Mouse (Mus musculus) T-cell, adult 2 months (primary cell): ENCODE results near the gene Lsamp.

Experiments
- DNase-seq: peaks from one replicate; pipeline ENCODE4 v3.0.0; 2022; ENCODE audit warnings: low spot score

Gene Lsamp

DNA sequence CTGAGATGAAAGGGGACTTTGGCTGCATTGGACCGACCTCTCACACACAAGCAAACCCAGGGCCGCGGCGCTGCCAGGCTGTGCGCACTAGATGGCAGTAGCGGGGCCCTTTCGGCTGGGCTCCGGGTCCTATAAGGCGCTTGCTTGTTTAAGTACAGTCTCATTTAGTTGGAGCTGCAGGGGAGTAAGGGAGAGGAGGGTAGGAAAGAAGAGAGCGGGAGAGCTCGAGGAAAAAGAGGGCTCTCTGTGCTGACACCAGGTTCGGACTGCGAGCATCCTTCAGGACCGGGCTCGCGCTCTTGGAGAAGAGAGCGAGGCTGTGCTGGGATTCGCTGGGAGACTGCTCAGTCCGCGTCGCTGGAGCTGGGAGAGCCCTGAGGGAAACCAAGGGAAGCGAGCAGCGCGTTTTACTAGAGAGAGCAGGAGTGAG lies at the start of gene Lsamp:
Gene Lsamp (plus strand): TSS at position 157 of the 430 bp plus-strand sequence.
- DNase-seq, result no peak

DNA sequence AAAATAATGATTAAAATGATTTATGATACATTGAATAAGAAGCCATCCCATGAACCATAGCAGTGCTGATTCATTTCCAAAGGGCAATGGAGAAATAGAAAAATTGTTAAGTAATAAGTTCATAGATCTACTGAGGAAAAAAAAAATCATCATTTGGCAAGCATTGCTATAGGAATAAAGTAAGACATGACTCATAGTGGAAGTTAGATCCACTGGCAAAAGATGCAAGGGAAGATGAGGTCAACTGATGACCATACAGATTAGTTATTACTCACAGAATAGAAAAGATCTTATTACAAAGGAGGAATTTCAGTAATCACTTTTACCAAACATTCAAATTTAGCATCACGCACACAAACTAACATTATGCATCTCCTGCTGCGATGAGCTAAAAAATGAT lies 26.5 kb upstream of the Lsamp start:
- DNase-seq, result no peak

DNA sequence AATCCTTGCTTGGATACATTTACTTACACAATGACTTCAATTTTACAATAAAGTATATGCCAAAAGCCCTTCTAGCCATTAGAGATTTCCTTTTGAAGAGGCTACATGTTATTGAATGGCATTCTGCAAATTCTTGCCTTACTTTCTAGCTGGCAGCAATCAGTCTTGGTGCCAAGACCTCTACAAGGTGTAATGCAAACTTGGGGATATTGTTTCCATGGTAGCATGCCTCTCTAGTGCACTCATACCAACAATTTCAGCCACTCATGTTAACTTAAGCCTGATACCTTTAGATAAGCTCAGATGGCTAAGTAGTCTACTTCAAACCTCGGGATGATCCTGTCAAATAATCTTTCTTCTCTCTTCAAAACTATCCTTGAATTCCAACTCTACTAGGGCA lies 11.4 kb upstream of the Lsamp start:
- DNase-seq, result no peak

DNA sequence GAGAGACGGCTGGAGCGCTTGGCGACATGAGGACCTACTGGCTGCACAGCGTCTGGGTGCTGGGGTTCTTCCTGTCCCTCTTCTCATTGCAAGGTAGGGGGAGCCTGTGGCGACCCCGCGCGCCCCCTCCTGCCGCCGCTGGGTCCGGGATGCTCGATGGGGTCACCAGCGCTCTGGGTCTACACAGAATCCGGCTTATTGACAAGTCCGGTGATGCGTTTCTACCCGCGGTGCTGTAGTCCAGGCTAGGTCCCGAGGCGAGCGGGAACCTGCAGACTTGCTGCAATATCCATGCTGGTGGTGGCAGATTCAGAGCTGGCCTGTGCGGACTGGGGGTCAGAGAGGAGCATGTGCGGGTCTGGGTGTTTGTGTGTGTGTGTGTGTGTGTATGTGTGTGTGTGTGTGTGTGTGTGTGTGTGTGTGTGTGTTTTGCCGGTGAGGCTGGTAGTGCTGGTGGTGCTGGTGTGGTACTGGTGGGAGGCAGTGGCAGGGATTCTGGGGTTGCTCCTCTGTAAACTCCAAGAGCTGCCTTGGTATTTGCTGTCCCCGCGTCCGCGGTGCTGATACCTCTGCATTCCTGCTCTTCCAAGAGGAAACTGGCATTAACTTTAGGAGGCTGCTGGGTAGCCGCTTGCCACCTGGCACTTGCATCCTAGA lies 602 bp downstream of the Lsamp start:
- no peak for DNase-seq

DNA sequence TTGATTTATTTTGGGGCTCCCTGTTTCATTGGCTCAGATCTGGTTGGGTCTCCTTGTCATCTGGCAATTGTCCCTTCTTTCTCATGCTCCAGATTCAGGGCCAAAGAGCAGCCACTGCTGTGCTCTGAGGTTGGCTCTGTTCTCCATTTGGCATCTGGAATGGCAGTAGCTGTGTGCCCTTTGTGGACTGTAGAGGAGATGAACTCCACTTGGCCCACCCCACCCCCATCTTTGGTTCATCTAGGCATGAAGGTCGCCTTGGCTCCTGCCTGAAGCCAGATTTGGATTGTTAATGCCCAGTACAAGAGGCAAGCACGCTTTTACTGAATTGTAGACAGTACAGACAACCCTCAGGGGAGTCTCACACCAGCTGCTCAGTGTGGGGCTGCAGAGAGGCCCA lies 4.3 kb downstream of the Lsamp start:
- no peak for DNase-seq

DNA sequence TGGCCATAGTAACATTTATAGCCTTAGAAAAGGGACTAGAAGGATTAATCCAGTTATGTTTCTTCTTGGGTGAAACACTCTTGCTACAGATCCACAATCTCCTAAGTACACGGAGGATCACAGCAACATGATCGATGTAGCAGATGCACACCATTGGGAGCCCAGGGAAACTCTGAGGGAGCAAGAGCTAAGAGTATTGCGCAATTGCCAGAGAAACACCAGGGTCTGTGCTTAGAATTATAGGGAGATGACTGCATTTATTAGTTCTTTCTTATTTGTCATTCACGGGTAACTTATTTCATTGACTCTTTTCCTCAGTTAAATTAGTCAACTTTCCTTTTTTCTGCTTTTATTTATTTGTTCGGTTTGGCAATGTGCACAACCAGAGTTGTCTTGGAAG lies 10.7 kb downstream of the Lsamp start:
- DNase-seq, result no peak

DNA sequence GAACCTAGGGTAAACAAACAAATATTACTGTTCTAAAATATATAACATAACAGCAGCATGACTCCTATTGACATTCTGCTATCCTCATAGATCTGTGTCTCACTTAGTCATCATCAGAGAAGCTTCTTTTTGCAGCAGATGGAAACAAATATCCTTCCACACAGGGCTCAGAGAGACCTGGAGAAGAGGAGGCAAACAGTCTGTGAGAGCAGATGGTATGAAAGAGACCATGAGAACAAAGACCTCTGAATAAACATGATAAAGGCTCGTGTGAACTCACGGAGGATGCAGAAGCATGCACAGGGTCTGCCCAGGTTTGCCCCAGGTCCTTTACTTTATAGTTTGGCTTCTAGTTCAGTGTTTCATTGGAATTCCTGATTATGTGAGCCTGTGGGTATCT lies 24.6 kb downstream of the Lsamp start:
- no peak for DNase-seq

DNA sequence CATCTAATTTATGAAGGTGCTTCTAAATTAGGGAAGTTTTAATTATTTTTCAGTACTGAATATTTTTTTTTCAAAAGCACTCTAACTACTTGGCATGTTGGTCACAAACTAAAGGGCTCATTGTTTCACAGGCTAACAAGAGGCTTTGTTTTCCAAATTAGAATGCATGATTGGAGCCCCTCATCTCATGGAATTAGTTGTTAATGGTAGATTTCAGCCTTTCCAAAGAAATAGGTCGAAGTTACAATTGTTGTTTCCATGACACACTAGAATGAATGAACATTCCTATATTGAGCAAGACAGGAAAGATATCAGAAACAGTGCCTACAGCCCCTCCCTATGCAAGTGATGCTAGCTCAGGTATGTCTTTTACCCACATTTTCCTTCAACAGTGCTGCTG lies 26.9 kb downstream of the Lsamp start:
- DNase-seq, result no peak

DNA sequence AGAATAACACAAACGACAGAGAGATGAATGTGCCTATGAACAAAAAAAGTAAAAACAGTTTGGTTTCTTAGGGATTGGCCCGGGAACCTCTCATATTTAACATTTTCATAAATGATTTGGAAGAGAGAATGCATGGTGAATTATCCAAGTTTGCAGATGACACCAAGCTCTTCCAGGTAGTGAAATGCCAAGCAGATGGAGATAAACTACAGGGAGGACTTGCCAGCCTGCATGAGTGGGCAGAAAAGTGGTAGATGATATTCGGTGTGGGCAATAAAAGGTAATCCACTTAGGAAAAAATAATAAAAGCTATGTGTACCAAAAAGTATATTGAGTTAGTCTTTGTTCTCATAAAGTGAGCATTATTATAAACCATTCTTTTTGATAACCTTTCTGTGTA lies 38.5 kb downstream of the Lsamp start:
- DNase-seq, result no peak

DNA sequence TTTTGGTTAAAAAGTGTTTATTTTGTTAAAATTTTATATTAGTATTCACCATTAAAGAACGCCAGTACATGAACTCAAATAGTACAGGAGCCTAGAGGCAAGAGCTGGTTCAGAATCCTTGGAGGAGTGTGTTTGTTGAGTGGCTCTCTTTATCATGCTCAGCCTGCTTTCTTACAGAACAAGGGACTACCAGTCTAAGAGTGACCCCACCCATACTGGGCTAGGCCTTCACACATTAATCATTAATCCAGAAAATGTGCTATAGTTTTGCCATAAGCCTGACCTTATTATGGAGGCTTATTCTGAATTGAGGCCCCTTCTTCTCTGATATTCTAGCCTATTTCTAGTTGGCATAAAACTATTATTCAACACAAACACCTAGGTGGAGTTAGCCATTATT lies 52.6 kb downstream of the Lsamp start:
- no peak for DNase-seq

DNA sequence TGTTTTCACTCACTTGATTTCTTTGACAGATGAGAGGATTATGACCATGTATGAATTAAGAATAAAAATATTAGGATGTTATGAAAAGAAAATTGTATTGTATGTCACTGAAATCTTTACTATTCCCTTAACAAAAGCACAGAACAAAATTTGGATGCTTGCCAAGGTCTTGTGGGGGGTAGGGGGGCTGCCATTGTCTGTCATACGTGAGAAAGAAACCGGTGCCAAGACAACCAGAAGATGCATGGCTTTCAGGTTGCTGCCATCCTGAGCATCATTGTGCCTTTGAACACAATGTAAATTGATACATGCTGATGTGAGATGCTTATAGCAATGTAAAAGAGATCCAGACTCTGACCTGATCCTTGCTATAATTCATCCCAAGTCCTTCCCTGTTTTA lies 75.4 kb downstream of the Lsamp start:
- no peak for DNase-seq

DNA sequence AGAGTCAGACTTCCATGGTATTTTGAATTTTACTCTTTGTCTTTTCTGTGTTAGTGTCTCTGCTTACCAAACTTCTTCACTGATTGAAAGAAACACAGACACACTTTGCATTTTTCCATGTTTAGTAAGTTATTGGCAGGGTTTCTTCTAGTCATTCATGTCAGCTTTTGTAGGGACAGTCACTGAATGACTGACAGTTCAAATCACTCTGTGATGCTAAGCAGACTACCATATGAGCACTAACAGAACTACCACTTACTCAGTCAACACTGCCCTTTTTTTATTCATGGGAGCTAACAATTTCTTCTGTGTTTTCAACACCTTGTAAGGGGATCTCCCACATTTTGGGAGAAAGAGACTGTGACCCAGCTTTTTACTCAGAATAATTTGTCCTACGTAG lies 75.8 kb downstream of the Lsamp start:
- no peak for DNase-seq

DNA sequence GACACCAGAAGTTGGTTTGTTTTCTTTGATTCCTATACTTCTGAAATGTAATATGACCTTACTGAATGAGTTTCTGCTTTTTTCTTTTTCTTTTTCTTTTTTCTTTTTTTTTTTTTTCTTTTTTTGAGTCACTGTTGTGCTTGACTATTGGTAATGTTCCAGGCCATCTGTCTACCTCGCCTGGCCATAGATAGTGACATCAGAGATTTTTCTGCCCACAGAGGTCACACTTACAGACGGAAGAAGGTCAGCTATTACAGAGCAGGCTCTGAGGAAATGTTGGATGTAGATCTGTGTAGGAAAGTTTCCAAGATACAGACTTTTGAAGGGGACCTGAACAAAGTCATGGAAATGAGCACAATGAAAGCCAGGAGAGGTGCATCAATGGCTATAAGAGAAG lies 76.3 kb downstream of the Lsamp start:
- DNase-seq, result no peak

DNA sequence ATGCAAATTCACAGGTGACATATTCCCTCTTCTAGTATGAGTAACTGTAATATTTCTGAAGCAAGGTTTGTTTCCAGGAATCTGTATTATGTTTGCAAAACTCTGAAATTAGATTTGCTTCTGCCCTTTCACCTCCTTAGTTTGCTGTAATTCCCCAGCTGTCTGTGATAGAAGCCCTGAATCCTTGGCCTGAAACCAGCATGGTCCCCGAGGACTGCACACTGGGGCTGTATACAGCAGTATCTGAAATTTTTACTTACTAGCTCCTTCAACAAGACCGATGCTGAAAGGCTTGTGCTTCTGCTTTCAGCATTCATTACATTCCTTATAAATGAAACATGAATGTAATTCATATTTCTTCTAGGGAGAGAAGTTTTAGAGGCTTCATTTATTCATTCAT lies 91.4 kb downstream of the Lsamp start:
- DNase-seq, result no peak

DNA sequence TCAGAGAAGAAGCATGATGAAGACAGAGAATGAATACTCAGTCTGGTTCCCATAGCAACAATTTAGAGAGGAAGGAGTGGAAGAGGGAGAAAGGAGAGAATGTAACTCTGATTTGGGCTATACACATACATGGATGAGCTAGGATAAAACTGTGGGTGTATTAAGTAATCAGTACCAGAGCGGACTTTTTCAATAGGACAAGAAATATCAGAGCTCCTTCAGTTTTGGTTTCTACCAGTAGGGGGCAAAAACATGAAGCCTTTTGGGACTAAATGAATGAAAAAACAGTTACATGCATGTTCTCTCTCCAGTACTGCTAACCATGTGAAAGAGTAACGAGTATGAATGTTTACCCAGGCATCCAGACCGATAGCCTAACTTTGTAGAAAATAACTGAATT lies 96.1 kb downstream of the Lsamp start:
- DNase-seq, result no peak

DNA sequence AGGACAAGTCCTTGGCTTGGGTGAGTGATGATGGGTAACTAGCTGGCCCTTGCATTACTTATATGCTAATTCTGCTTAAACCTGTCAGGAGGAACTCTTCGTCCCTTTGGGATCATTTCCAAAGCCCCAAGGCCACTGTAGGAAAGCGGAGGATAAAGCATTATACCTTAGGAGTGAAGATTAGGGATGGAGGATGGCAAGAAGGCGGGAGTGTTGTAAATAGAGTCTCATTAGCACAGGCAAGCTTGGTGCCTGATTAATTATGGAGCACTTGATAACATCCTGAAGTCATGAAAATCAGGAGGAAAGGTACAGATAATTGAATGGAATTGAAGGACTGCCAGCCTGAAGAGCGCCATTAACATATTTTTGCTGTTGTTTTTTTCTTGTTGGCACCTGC lies 120.2 kb downstream of the Lsamp start:
- no peak for DNase-seq

DNA sequence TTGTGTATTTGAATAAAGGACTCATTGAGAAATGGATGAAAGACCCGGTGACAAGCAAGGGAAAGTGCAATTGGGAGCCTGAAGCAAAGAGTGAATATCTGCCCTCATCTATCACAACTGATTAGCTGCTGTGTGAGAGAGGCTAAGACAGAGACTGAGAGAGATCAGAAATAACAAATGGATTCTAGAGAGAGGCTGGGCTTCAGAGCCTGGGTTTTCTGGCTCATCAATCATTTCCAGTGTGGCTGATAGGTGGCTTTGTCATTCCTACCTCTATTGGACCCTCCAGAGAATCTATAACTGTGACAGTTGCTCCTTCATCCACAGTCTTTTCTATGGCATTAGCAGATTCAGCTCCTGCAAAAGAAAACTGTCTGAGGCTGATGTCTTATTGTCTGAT lies 198.8 kb downstream of the Lsamp start:
- no peak for DNase-seq

DNA sequence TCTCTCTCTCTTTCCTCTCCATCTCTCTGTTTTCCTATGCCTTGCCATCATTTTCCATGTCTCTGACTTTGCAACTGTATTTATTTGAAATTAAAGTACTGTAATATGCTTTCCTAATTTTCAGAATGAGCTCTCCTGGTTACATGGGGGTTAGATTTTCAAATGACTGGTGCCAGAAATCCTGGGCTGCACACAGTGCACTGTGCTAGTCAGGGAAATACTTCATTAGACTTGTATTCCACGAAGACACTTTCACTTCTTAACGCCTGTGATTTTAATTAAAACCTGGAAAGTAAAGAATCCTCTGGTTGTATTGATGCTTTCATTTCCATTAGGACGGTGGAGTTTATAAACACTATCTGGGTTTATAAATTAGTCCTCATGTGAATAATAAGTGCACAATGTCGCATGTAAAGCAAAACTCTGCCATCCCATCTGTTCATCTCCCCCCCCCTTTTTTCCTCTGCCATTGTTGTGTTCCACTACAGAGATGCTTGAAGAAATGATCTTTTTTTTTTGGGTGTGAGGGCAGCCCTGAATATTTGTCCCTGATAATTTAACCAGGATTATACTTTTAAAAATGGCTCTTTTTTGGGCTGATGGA lies 203.9 kb downstream of the Lsamp start:
- DNase-seq, result no peak

DNA sequence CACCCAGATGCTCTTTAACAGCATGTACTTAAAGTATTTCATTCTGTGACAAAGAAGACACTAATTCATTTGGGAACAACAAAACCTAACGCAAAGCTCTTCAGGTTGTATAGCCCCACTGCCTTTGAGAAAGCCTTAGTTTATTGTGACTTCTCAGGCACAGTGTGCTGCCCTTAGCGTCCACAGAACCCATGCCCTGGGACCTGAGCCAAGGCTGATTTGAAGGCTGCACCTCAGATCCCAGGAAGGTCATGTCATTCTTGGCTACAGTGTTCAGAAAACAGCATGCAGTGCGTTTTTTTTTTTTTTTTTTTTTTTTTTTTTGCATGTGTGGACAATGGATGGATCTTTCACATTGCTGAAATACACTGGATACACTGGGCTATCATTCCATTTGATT lies 210.2 kb downstream of the Lsamp start:
- no peak for DNase-seq

DNA sequence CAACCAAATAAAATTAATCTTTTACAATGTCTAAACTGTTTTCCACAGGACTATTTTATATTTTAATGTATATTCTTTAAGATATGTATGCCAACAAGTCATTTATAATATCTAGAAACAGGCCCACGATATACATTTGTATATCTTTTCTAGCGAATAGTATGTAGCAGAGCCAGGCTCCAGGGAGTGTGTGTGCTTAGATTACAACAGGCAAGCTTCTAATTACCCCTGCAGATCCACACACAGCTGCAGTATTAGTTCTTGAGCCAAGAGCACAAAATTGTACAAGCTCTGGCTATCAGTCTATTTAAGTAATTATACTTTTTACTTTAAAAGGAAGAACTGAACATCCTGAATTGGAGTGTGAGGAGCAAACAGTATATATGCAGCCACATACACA lies 210.7 kb downstream of the Lsamp start:
- DNase-seq, result no peak

DNA sequence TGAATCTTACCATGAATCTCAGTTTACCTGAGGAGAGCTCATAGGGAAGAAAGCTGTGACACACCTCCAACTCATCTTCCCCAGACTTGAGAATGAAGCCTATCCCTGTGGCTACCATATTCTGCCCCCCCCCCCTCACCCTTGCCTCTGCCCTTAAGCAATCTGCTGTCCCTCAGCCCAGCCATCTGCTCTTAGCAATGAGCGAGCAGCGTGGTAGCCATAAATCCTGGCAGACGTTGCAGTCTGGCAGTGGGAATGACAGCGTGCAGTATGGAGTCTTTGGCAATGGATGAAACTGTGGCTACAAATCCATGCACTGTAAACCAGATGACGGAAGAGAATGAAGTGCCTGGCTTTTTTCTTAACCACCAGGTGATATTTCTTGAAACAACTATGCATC lies 244.5 kb downstream of the Lsamp start:
- DNase-seq, result no peak

DNA sequence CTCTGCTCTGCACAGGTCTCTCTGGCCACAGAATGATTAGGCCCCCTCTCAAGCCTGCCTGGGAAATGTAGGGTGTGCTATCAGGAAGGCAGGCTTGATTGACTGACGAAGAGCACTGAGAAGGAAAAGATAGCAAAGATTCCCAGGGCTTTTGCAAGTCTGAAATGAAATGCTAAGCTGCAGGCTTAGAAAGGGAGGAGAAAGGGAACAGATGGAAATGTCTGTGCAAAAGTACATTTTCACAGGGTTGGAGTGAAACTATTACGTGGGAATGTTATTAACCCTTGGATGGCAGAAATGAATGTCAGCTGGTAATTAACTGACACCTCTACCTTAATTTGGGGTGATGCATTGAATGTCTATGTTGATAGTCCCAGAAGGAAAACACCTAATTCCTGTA lies 248.9 kb downstream of the Lsamp start:
- no peak for DNase-seq

DNA sequence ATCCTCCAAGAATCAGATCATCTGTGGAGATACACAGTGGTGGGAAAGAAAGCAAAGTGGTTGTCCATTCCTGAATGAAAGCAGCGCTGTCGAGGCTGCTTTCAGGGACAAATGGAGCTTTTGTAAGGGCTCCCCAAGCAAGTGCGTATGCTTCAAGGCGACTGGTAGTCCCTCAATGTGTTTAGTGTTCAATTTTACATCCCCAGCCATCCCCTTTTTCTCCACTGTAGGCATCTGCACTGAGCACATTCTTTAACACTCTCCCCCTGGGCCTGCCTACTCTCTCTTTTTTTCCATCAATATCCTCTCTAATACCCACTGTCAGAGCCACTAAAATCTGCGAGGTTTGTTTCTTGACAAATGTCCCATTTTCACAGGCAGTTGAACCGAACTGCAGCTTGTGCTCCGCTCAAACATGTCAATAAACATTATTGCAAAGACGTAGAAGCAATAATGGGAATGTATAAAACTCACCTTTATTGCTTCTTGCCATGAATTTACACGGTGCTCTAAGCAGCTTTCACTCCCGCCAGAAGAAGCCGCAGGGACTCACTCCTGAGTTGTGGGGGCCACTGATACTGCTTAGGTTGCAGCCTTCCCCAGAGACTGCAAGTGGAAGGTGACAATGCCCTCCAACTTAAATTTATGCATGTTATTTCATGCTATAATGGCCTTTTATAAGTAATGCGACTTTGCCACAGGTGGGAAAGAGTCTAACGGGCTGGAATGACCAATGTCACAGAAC lies 250.2 kb downstream of the Lsamp start:
- no peak for DNase-seq

DNA sequence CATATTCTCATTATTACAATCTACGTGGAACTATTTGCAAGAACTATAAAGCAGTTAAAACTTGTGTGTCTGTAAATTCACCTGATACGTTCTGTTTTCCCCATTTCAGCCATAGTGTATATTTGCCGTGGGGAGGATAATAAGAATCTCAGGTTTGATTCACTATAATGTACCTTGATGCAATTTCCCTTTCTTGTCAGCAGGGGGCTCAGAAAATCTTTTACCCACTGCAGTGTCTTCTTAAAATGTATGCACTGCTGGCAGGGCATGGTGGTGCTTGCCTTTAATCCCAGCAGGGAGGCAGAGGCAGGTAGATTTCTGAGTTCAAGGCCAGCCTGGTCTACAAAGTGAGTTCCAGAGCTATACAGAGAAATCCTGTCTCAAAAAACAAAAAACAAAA lies 287.7 kb downstream of the Lsamp start:
- DNase-seq, result no peak
